In the genomic region with DNA sequence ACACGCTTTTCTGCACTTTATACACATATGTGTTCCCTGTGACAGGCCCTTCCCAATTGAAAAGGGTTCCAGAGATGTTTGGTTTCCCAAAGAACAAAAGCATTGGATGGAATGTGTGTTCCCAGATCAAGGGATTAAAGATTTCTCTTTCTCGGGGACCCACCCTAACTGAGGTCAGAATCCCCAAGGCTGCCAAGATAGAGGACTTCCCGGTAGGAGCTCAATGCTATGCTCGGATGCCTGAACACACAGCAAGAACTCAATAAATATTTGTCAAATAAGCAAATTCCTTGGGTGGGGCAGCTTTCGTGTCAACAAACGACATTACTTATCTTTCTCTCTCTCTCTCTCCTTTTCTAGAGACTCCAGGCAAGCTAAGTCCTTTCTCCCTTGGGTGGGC, we compare ENCODE assay signal across 21 mouse cellular contexts. TPM values are rescaled to one million over a fixed set of nuclear protein-coding genes. Genes with fewer than 3 reads are reported as not detected.
DNase-seq lines count a peak whose midpoint lies in the region; ATAC-seq and TF ChIP-seq lines count a peak whose summit lies in the region.
"Had no signal": no experiment of that assay in that cellular context is flagged by ENCODE, and none has a peak within 500 bp of the region (broad histone marks: within the 10 kb centered on the region; RNA-seq: fewer than 3 reads in every experiment).

No protein-coding gene starts in this region.

- intact Hi-C loops in gastrocnemius, postnatal 14 days (cut with DNase I; ENCODE audit: low total_unique reads) = no loop called here

- TF ChIP-seq EP300 in stomach, postnatal 0 days (optimal IDR thresholded peaks at IDR 0.05) = no peak

- peaks cover 45% of the 10 kb centered on the region for H3K4me1 ChIP-seq in limb, embryonic 15.5 days
- H3K4me1 ChIP-seq in limb, embryonic 10.5 days = peaks cover 21% of the 10 kb centered on the region
- 0 out of 2 replicates have a peak, but pooled peaks cover 2% of the 10 kb centered on the region for H3K4me1 ChIP-seq in stomach, postnatal 0 days (replicated peaks; ENCODE audit: control insufficient read depth, insufficient read depth)

- peak; percentile 20 for DNase-seq in gastrocnemius, postnatal 14 days
- no peak for DNase-seq in gastrocnemius, postnatal 4 days (ENCODE audit: low spot score in 2 of 2)
- no peak for DNase-seq in limb, embryonic 10.5 days (ENCODE audit: low spot score)
- DNase-seq in urinary bladder, postnatal 25 days (ENCODE audit: low spot score) = peak; percentile 42
- DNase-seq in urinary bladder, postnatal 10 days (ENCODE audit: low spot score) = no peak
- no peak for DNase-seq in stomach, postnatal 0 days (ENCODE audit: low spot score)
- no peak for DNase-seq in adrenal gland, postnatal 14 days
- DNase-seq: cerebellum, adult 2 months; heart, postnatal 36 days; kidney, postnatal 36 days; layer of hippocampus, adult 9-11 months; right cerebral cortex, adult 18-20 months; thymus, adult 2 months had no signal

- H3K9ac ChIP-seq in limb, embryonic 15.5 days = no peak overlapping the region
- H3K9ac ChIP-seq in stomach, postnatal 0 days (ENCODE audit: low read length) = no peak overlapping the region
- H3K9ac ChIP-seq: heart, embryonic 13.5 days had no signal

- 54% methylated on average over 6 of the region's 6 CpGs for WGBS in limb, embryonic 15.5 days
- WGBS in limb, embryonic 10.5 days = 87% methylated on average over 6 of the region's 6 CpGs
- 37% methylated on average over 6 of the region's 6 CpGs for WGBS in stomach, postnatal 0 days

- ATAC-seq in limb, embryonic 15.5 days (ENCODE audit: insufficient number of reproducible peaks, low FRiP score, low TSS enrichment, low read depth) = no peak
- peak; percentile 61; the same call in 1 of the 2 replicates for ATAC-seq in stomach, postnatal 0 days (ENCODE audit: low FRiP score, low TSS enrichment)
- ATAC-seq: activated CD4-positive, CD25-positive, alpha-beta regulatory T cell, adult 4 months; midbrain, embryonic 16.5 days had no signal

- no peaks in the 10 kb centered on the region for H3K36me3 ChIP-seq in limb, embryonic 15.5 days
- peaks cover 16% of the 10 kb centered on the region; the same call in 1 of the 2 replicates for H3K36me3 ChIP-seq in limb, embryonic 10.5 days
- no peaks in the 10 kb centered on the region for H3K36me3 ChIP-seq in stomach, postnatal 0 days (ENCODE audit: control insufficient read depth, insufficient read depth, low read length)

- TF ChIP-seq CTCF in stomach, postnatal 0 days (IDR thresholded peaks at IDR 0.05; ENCODE audit: low read depth) = no peak

- no peak overlapping the region for H3K4me2 ChIP-seq in limb, embryonic 15.5 days
- H3K4me2 ChIP-seq in stomach, postnatal 0 days (replicated peaks; ENCODE audit: low read depth) = no peak overlapping the region
- H3K4me2 ChIP-seq: heart, embryonic 13.5 days had no signal

- H3K27ac ChIP-seq in limb, embryonic 15.5 days = peak overlapping the region; percentile 67
- no peak overlapping the region for H3K27ac ChIP-seq in limb, embryonic 10.5 days
- peak overlapping the region; percentile 87 for H3K27ac ChIP-seq in stomach, postnatal 0 days (replicated peaks)
- H3K27ac ChIP-seq: forebrain, embryonic 10.5 days had no signal

- no peak overlapping the region for H3K4me3 ChIP-seq in limb, embryonic 15.5 days
- no peak overlapping the region for H3K4me3 ChIP-seq in limb, embryonic 10.5 days
- H3K4me3 ChIP-seq in stomach, postnatal 0 days (ENCODE audit: low read depth, low read length) = no peak overlapping the region
- H3K4me3 ChIP-seq: forebrain, embryonic 10.5 days; heart, embryonic 13.5 days had no signal

- H3K9me3 ChIP-seq in limb, embryonic 15.5 days = no peaks in the 10 kb centered on the region
- no peaks in the 10 kb centered on the region for H3K9me3 ChIP-seq in limb, embryonic 10.5 days (replicated peaks)
- no peaks in the 10 kb centered on the region for H3K9me3 ChIP-seq in stomach, postnatal 0 days (ENCODE audit: control insufficient read depth, low read length)
- H3K9me3 ChIP-seq: heart, embryonic 13.5 days had no signal

- H3K27me3 ChIP-seq in limb, embryonic 15.5 days = no peaks in the 10 kb centered on the region
- H3K27me3 ChIP-seq in limb, embryonic 10.5 days (ENCODE audit: low read depth, poor library complexity, severe bottlenecking) = peaks cover 15% of the 10 kb centered on the region
- no peaks in the 10 kb centered on the region for H3K27me3 ChIP-seq in stomach, postnatal 0 days (ENCODE audit: control insufficient read depth, insufficient read depth, low read length)

RNA-seq across cellular contexts. Expression of a gene that starts 5.0 kb away (rescaled TPM):
- total RNA-seq in gastrocnemius, postnatal 14 days (2021) = 10 to 100 TPM; 12.5 to 16.1 TPM
- total RNA-seq in gastrocnemius, postnatal 4 days (2021) = 10 to 100 TPM; 36.8 to 40.9 TPM
- polyA plus RNA-seq in limb, embryonic 15.5 days (2015; fragmentation: Nextera tagmentation; extraction: Ambion mirVana) = 64.0 and 70.4 TPM in 2 replicates
- polyA plus RNA-seq in limb, embryonic 10.5 days (2016; fragmentation: Nextera tagmentation; extraction: Ambion mirVana) = 20.0 and 25.8 TPM in 2 replicates
- 27.5 and 36.0 TPM in 2 replicates for polyA plus RNA-seq in stomach, postnatal 0 days (2015; fragmentation: Nextera tagmentation; extraction: Ambion mirVana)
- 5.9 and 8.4 TPM in 2 replicates for total RNA-seq in adrenal gland, postnatal 14 days (2021)

RNA-seq across cellular contexts. Expression of a gene that starts 55.2 kb away (rescaled TPM):
- total RNA-seq in gastrocnemius, postnatal 14 days (2021) = 10 to 100 TPM; 21.0 to 22.1 TPM
- total RNA-seq in gastrocnemius, postnatal 4 days (2021) = 10 to 100 TPM; 11.2 to 12.2 TPM
- 0.99 and 1.9 TPM in 2 replicates for polyA plus RNA-seq in limb, embryonic 15.5 days (2015; fragmentation: Nextera tagmentation; extraction: Ambion mirVana)
- 0.08 and 0.14 TPM in 2 replicates for polyA plus RNA-seq in limb, embryonic 10.5 days (2016; fragmentation: Nextera tagmentation; extraction: Ambion mirVana)
- polyA plus RNA-seq in stomach, postnatal 0 days (2015; fragmentation: Nextera tagmentation; extraction: Ambion mirVana) = 0.06 TPM in 1 of 2 replicates, not detected in the other
- not detected in 2 replicates for total RNA-seq in adrenal gland, postnatal 14 days (2021)
- total RNA-seq: megakaryocyte, adult 5-6 weeks had no signal
- polyA plus RNA-seq: activated CD4-positive, CD25-positive, alpha-beta regulatory T cell, adult 4 months; forebrain, embryonic 10.5 days; gonadal fat pad, adult 2 months; liver, embryonic 16.5 days had no signal

Comparison
In these comparisons a context has a peak if more than half of its experiments do, and no peak if none do; other contexts are left out.
1. DNase-seq: peak in gastrocnemius, postnatal 14 days (single experiment) and urinary bladder, postnatal 25 days (single experiment); none in gastrocnemius, postnatal 4 days (0 of 2), limb, embryonic 10.5 days (single experiment), urinary bladder, postnatal 10 days (single experiment), stomach, postnatal 0 days (single experiment) and adrenal gland, postnatal 14 days (single experiment).
2. RNA of a gene that starts 55.2 kb away (total RNA-seq): 21.0 to 22.1 TPM in gastrocnemius, postnatal 14 days and 11.2 to 12.2 TPM in gastrocnemius, postnatal 4 days; not detected in adrenal gland, postnatal 14 days; every median in the first group is over 10 times any median in the second.